Mouse (Mus musculus): ENCODE measurements around the gene Zbed5.

DNA sequence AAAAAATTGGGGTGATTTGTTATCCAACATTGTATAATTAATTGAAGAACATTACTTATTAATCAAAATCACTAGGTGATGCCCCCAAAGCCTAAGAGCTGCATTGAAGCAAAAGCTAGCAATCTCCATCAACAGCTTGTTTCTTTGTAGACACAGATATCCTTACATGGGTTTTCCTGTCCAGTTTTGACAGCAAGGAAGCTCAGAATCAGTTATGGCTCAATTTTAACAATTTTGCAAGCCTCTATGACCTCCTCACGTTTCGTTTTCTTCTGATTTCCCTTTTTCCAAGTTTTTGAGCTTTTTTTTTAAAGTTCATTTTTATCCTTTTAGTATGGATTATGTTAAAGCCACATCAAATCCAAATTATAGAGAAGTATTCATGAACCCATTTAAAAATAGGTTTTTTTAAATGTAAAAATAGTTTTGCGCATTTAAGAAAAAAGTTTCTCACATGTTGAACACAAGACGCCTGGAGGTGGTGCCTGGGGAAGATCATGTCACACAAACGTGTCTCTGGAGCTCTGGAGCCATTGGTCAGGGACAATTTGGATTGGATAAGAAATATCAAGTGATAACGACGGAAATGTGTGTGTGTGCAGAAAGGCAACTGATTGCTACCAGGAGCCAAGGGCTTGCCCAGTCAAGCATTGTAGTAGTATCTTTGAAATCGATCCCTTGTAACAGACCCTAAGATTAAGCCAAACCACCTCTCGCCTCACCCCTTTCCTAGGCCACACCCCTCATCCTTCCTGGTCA, 45.4 kb downstream of the Zbed5 start:
- TF ChIP-seq CTCF (conservative IDR thresholded peaks at IDR 0.05; ENCODE audit: insufficient read depth, insufficient read length, low read depth, low read length) (no peak), POLR2A (IDR thresholded peaks at IDR 0.05; ENCODE audit: low read depth, low read length) (no peak)

All from kidney, adult 2 months (tissue).